Mouse (Mus musculus): Measurements from ENCODE around the gene Hist1h4f. TPM values are rescaled to one million over a fixed set of nuclear protein-coding genes. Genes with fewer than 3 reads are reported as not detected.

The Hist1h4f gene
- polyA plus RNA-seq, 1 experiment: 1.4 TPM

DNA sequence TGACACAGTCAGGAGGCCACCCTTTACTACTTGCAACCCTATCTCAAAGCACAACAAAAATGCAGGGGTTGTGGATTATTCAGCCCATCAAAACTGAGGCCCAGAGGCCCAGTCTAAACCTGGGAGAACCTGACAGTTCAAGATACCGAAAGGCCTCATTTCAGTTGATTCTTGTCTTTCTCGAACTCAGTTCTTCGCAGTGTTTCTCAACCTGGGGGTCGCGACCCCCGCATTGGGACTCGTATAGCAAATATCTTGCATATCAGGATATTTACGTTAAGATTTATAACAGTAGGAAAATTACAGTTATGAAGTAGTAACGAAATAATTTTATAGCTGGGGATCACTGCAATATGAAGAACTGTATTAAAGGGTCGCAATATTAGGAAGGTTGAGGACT is 25.5 kb downstream of the Hist1h4f start:
- no peak for DNase-seq
- Histone ChIP-seq H3K27me3 (replicated peaks; ENCODE audit: control insufficient read depth, insufficient read depth, low read length) (no peaks in the 10 kb centered on the region), H3K4me1 (ENCODE audit: control insufficient read depth, insufficient read depth, low read length) (no peaks in the 10 kb centered on the region; the same call in 1 of the 2 replicates), H3K27ac (ENCODE audit: insufficient read depth, low read depth, low read length) (no peak overlapping the region), H3K4me3 (ENCODE audit: insufficient read depth, low read depth, low read length) (no peak overlapping the region), H3K36me3 (ENCODE audit: control insufficient read depth, insufficient read depth, low read length) (no peaks in the 10 kb centered on the region)
- WGBS: 9% methylated on average over 10 of the region's 10 CpGs
- TF ChIP-seq CTCF (conservative IDR thresholded peaks at IDR 0.05; ENCODE audit: insufficient read depth, insufficient read length, low read depth, low read length): no peak
- no peak for TF ChIP-seq POLR2A (IDR thresholded peaks at IDR 0.05; ENCODE audit: low read depth, low read length)

DNA sequence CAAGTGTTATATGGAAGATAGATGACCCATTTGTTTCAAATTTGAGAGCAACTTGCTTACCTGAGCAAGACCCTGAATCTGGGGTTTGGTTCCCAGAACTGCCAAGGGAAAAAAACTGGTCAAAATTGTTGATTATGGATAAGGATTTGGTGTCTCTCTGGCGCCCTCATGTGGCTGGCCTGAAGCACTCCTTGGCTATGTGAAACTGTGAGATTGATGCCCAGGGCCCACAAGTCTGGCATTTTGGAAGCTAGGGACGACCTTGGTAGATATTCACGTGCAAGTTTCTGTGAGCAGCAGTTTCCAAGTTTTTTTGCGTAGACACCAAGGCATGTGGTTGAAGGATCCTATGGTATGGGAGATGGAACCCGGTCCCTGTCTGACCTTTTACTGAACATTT is 26.8 kb downstream of the Hist1h4f start:
- WGBS: 12% methylated on average over 5 of the region's 5 CpGs
- Histone ChIP-seq H3K27me3 (replicated peaks; ENCODE audit: control insufficient read depth, insufficient read depth, low read length) (no peaks in the 10 kb centered on the region), H3K27ac (ENCODE audit: insufficient read depth, low read depth, low read length) (no peak overlapping the region), H3K36me3 (ENCODE audit: control insufficient read depth, insufficient read depth, low read length) (no peaks in the 10 kb centered on the region), H3K4me3 (ENCODE audit: insufficient read depth, low read depth, low read length) (no peak overlapping the region), H3K4me1 (ENCODE audit: control insufficient read depth, insufficient read depth, low read length) (no peaks in the 10 kb centered on the region; the same call in 1 of the 2 replicates)
- TF ChIP-seq CTCF (conservative IDR thresholded peaks at IDR 0.05; ENCODE audit: insufficient read depth, insufficient read length, low read depth, low read length) (peak; percentile 85), POLR2A (IDR thresholded peaks at IDR 0.05; ENCODE audit: low read depth, low read length) (no peak)
- DNase-seq: peak; percentile 70

DNA sequence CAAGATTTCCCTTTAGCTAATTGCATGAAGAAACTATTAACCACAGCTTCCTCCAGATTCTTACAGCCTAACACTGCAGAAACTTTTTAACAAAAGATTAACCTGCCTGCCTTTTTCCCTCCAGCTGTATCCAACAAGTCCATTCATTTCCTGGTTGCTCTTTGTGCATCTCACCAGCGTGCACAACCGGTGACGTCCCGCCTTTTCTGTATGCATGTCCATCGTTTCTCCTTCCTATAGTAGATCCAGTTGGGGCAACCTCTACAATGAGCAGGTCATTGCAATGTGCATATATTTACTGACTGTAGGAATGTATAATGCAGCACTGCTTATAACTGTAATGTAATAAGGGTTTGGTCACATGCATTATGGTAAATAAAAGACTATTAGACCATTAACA is 27.5 kb downstream of the Hist1h4f start:
- Histone ChIP-seq H3K27ac (ENCODE audit: insufficient read depth, low read depth, low read length) (no peak overlapping the region), H3K27me3 (replicated peaks; ENCODE audit: control insufficient read depth, insufficient read depth, low read length) (no peaks in the 10 kb centered on the region), H3K36me3 (ENCODE audit: control insufficient read depth, insufficient read depth, low read length) (no peaks in the 10 kb centered on the region), H3K4me3 (ENCODE audit: insufficient read depth, low read depth, low read length) (no peak overlapping the region), H3K4me1 (ENCODE audit: control insufficient read depth, insufficient read depth, low read length) (no peaks in the 10 kb centered on the region; the same call in 1 of the 2 replicates)
- no peak for TF ChIP-seq CTCF (conservative IDR thresholded peaks at IDR 0.05; ENCODE audit: insufficient read depth, insufficient read length, low read depth, low read length)
- no peak for TF ChIP-seq POLR2A (IDR thresholded peaks at IDR 0.05; ENCODE audit: low read depth, low read length)
- 39% methylated on average over 5 of the region's 5 CpGs for WGBS
- DNase-seq: no peak

DNA sequence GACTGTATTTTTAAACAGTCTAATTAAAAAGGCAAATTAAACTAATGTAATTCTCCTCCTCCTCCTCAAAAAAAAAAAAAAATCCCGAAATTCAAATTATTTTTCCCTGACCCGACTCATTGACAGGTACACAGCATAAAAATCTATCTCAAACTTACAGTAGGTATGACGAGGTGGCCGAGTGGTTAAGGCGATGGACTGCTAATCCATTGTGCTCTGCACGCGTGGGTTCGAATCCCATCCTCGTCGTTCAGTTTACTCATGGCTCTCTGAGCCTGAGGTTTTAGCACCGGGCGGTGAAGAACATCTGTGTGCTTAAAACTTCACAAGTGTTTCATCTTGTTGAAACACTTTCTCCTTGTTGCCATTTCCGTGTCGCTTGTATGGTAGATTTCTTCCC is 29.7 kb downstream of the Hist1h4f start:
- TF ChIP-seq CTCF (conservative IDR thresholded peaks at IDR 0.05; ENCODE audit: insufficient read depth, insufficient read length, low read depth, low read length) (no peak; the same call in 1 of the 2 replicates), POLR2A (IDR thresholded peaks at IDR 0.05; ENCODE audit: low read depth, low read length) (no peak)
- no peaks in the 10 kb centered on the region for H3K36me3 ChIP-seq (ENCODE audit: control insufficient read depth, insufficient read depth, low read length)
- no peaks in the 10 kb centered on the region for H3K27me3 ChIP-seq (replicated peaks; ENCODE audit: control insufficient read depth, insufficient read depth, low read length)
- 4% methylated on average over 14 of the region's 14 CpGs for WGBS
- peak; percentile 88 for DNase-seq
- no peak overlapping the region for H3K4me3 ChIP-seq (ENCODE audit: insufficient read depth, low read depth, low read length)
- no peaks in the 10 kb centered on the region; the same call in 1 of the 2 replicates for H3K4me1 ChIP-seq (ENCODE audit: control insufficient read depth, insufficient read depth, low read length)
- no peak overlapping the region for H3K27ac ChIP-seq (ENCODE audit: insufficient read depth, low read depth, low read length)

DNA sequence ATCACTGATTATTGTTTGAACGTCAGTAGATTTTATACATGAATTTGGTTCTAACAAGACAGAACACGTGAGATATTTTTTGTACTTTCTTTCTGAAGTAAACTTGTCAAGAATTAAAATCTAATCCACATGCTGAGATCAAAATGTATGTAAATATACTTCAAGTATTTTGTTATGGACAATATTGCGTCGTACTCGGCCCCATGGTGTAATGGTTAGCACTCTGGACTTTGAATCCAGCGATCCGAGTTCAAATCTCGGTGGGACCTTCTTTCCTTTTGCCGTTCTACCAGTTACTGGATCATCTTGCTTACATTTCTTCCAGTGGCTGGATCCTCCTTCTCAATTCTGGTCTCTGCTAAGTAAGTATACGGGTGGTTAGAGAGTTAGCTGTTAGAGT is 32.0 kb downstream of the Hist1h4f start:
- H3K36me3 ChIP-seq (ENCODE audit: control insufficient read depth, insufficient read depth, low read length): no peaks in the 10 kb centered on the region
- TF ChIP-seq CTCF (conservative IDR thresholded peaks at IDR 0.05; ENCODE audit: insufficient read depth, insufficient read length, low read depth, low read length): no peak
- TF ChIP-seq POLR2A (IDR thresholded peaks at IDR 0.05; ENCODE audit: low read depth, low read length): no peak
- H3K4me3 ChIP-seq (ENCODE audit: insufficient read depth, low read depth, low read length): 0 out of 2 replicates have a peak overlapping the region, but pooled peaks have one; percentile 7
- H3K27ac ChIP-seq (ENCODE audit: insufficient read depth, low read depth, low read length): peak overlapping the region; percentile 45; the same call in 1 of the 2 replicates
- peak; percentile 90 for DNase-seq
- no peaks in the 10 kb centered on the region for H3K27me3 ChIP-seq (replicated peaks; ENCODE audit: control insufficient read depth, insufficient read depth, low read length)
- under 1% methylated on average over 10 of the region's 10 CpGs for WGBS
- H3K4me1 ChIP-seq (ENCODE audit: control insufficient read depth, insufficient read depth, low read length): no peaks in the 10 kb centered on the region

DNA sequence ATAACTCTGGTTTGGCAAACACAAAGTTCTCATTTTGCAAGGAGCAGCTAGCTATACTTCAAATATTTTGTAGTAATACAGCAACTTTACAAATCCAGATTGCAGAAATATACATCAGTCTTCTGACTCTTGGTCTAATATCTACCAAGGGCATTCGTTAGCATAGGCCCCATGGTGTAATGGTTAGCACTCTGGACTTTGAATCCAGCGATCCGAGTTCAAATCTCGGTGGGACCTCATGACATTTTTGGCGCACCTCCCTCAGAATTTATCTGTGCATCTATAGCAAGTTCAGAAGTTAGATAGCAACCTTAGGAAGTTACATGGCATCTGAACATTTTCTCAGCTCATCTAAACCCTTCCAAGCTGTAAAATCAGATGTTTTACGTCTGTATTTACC is 32.6 kb downstream of the Hist1h4f start:
- no peaks in the 10 kb centered on the region for H3K36me3 ChIP-seq (ENCODE audit: control insufficient read depth, insufficient read depth, low read length)
- WGBS: under 1% methylated on average over 6 of the region's 6 CpGs
- TF ChIP-seq CTCF (conservative IDR thresholded peaks at IDR 0.05; ENCODE audit: insufficient read depth, insufficient read length, low read depth, low read length) (no peak), POLR2A (IDR thresholded peaks at IDR 0.05; ENCODE audit: low read depth, low read length) (no peak)
- H3K4me1 ChIP-seq (ENCODE audit: control insufficient read depth, insufficient read depth, low read length): no peaks in the 10 kb centered on the region
- H3K27me3 ChIP-seq (replicated peaks; ENCODE audit: control insufficient read depth, insufficient read depth, low read length): no peaks in the 10 kb centered on the region
- peak overlapping the region; percentile 45 for H3K27ac ChIP-seq (ENCODE audit: insufficient read depth, low read depth, low read length)
- H3K4me3 ChIP-seq (ENCODE audit: insufficient read depth, low read depth, low read length): no peak overlapping the region; the same call in 1 of the 2 replicates
- peak; percentile 87 for DNase-seq

DNA sequence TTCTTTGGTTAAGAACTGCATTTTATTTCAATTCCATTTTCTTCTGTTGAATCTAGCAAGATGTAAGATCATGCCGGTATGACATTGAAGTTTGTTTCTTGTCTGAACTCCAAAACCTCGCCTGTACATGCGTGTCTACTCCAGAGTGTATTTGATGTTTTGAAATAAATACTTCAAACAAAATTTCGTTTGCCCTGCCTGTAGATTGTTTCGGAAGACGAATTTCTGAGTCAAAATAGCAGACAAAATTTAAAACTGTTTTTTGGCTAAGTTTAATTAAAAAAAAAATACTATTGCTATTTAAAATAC is 33.2 kb downstream of the Hist1h4f start:
- no peaks in the 10 kb centered on the region for H3K36me3 ChIP-seq (ENCODE audit: control insufficient read depth, insufficient read depth, low read length)
- no peak for DNase-seq
- H3K27me3 ChIP-seq (replicated peaks; ENCODE audit: control insufficient read depth, insufficient read depth, low read length): no peaks in the 10 kb centered on the region
- peak overlapping the region; percentile 26; the same call in 1 of the 2 replicates for H3K4me3 ChIP-seq (ENCODE audit: insufficient read depth, low read depth, low read length)
- H3K27ac ChIP-seq (ENCODE audit: insufficient read depth, low read depth, low read length): no peak overlapping the region
- TF ChIP-seq CTCF (conservative IDR thresholded peaks at IDR 0.05; ENCODE audit: insufficient read depth, insufficient read length, low read depth, low read length) (no peak), POLR2A (IDR thresholded peaks at IDR 0.05; ENCODE audit: low read depth, low read length) (no peak)
- WGBS: 1% methylated on average over 6 of the region's 6 CpGs
- H3K4me1 ChIP-seq (ENCODE audit: control insufficient read depth, insufficient read depth, low read length): no peaks in the 10 kb centered on the region

All from kidney, adult 2 months (tissue).